Mouse (Mus musculus) mouse embryonic stem cell (cell line): Measurements from ENCODE around the gene Cfap58.

Experiments
- in situ Hi-C, 2 experiments: fragments of 300-500 bp; cut with MboI; formaldehyde crosslinking; loops; 1 replicate in 1 of 2; 3 replicates in 1 of 2; pipeline ENCODE4 v1.14.3; 2019 to 2020; ENCODE audit warnings: low sequenced_read_pairs in 2 of 2, low pct_unique_long_range_greater_than_20kb in 1 of 2, mixed read lengths in 1 of 2; ENCODE audit not compliant: unreplicated experiment in 1 of 2

Cfap58 gene

GRCm38 (mm10) chr19:47913344-47913743 is 24.1 kb upstream of the Cfap58 start:
- in situ Hi-C loops = no loop called here

DNA sequence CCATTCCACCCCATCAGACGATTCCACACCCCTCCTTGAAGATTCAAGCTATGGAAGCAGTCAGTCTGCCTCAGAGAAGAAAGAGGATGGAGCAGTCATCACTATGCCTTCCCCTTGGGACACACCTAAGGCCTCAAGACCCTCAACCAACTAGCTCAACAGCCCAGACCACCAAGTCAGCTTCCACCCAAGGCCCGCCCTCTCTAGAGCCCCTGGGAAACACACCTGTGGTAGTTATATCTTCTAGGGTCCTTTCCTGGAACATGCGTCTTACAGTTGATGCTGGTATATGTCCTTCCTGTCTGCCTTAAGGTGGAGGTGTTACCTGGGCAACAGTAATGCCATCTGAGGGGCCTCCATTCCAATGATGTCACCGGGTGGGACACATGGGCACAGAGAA is 23.3 kb upstream of the Cfap58 start:
- in situ Hi-C loops = no loop called here

DNA sequence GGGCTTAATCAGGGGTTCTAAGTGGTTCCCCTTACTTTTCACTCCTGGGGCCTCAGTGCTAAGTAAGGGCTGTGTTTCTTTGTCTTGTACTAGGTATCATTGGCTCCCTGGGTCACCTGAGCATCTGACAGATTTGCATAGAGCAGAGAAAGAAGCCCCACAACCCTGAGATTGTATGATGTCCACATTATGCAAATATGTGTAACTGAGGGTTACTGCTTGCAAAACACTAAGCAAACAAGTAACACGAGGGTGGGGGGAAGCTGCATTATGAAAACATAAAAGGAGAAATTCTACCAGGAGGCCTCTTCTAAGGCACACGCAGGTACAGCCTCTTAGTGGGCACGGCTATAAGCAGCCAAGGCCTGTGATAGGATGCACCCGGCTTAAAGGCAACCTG is 22.2 kb upstream of the Cfap58 start:
- in situ Hi-C loops = no loop called here

DNA sequence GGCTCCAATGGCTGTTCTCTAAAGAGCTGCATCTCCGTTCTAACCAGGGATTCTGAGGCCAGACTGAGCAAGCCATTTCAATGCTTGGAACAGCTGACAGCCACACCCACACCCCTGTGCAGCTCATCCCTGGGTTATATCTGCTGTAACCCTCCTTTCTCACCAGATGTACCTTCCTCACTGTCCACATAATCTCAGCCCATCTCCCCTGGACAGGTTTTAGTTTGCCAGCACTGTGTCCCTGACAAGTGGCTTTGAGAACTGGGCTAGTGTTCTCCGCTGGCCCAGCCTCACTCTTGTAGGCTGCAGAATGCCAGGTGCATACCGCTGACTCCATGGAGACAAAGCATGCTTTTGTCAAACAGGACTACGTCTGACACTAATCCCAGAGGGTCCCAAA is 20.1 kb upstream of the Cfap58 start:
- in situ Hi-C loops = no loop called here

DNA sequence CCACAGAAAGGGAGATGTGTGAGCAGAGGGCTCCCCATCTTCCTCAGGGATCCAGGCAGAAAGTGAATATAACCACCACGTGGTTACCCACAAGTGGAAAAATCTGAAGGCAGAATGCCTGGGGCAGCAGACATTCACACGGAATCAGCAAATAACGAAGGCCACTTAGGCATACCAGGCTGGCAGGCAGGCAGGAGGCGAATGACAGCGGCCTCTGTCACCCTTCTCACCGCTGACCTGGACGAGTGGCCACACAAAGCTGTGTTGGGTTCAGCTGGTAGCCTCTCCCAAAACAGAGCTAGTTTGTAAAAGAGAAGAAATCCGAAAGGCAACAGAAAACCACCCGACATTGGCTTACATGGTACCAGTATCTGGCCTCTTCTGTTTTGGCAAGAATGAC is 19.5 kb upstream of the Cfap58 start:
- in situ Hi-C loops = no loop called here

DNA sequence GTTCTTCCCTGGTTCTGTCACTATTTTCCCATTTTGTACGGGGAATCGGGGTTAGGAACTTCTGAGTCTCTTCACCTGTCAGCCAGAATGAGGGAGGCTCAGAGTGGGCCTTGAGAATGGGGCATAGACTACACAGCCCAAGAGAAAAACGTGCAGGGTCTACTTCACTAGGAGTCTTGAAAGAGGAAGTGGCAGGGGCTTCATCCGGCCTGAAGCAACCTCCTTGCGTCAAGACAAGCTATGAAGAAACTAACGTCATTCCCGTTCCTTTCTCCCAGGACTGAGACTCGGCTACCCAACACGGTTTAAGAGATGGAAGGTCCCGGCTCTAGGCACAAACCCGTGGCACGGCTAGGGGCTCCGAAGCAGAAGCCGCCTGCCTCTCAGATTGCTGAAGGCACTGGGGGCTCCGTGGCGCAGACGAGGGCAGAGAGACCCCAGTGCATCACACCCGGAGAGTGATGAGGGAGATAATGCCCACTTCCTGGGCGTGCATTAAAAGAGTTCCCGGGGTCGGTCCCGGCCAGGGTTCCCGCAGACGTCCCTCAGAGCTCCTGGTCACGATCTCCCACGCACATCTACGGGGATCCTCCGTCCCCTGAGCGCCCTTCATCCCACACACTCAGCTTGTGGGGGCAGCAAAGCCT is 18.9 kb upstream of the Cfap58 start:
- in situ Hi-C loops = no loop called here

DNA sequence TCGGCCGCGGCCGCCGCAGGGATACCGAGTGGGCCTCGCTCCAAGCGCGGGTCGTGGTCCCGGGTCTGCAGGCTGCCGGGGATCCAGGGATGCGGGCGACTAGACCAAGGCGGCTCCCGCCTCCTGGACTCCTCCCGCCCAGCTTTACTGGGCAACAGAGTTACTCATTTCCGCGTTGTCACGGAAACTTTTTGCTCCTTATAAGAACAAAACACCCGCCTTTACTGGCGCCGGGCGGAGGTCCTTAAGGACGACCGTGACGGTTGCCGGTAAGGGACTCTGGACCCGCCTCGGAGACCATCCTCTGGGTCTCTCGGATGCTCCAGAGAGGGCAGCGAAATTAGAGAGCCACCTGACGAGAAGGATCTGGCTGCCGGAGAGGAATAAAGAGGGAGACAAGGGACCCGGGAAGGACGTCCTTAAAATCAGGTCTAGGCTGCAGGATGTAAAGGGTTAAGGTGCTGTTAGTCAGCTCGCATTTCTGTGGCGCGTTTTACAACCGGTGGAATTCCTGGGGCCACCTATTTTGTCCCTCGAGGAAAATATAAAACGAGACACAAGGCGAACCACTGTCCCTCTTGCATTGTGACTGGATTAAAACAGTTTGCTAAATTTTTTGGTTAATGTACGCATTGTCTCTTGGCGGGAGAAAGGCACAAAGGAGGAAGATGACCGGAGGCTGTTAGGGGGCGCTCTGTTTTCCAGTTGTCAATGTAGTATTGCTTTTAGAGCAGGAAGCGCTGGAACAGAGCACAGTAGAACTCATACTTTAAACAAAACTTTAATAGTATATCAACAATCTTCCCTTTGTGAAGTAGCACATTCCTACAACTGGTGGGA is 18.1 kb upstream of the Cfap58 start, which contains the start of the genes Cfap43 and Itprip:
Gene Cfap43, minus strand, starts transcription at position 162 of the 840 bp plus-strand sequence.
Gene Itprip, minus strand, starts transcription at position 174 of the 840 bp plus-strand sequence.
- in situ Hi-C loops = no loop called here

DNA sequence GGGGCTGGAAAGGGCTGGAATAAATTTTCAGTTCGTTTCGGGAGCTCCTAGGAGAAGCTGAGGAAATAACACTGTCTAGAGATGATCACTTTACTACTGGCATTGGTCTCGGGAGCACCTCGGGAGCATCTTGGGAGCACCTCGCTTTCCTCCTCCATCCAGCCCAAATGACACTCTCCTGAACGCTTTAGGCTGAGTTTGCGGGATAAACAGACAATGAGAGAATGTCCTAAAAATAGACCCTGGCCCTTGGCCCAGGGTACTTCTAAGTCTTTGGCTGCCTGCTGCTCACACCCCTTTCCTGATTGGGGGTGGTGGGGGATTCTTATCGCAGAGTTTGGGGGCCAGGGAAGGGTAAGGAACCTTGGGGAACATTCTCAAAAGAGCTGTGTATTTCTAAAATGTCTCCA is 17.5 kb upstream of the Cfap58 start:
- in situ Hi-C loops = no loop called here

- in situ Hi-C loops = no loop called here
Observed at GRCm38 (mm10) chr19:47925819-47926218, 11.7 kb upstream of the Cfap58 start.

DNA sequence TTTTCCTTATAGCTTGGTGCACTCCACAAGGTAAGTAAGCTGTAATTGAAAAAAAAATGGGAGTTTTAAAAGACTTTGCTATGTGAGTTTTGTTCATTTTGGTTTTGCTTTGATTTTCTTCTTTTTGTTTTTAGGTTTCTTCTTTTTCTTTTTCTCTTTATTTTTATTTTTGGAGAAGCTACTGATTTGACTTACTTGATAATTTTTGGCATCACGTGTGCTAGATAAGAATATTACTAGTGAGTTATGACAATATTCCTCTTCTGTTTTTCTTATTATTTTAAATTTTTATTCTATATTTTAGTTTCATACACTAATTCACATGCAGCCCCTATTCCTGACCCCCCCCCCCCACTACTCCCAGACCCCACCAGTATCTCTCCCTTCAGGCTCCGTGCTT is 10.4 kb upstream of the Cfap58 start:
- in situ Hi-C loops = no loop called here

- in situ Hi-C loops = no loop called here
Observed at GRCm38 (mm10) chr19:47929043-47929442, 8.4 kb upstream of the Cfap58 start.

- in situ Hi-C loops = no loop called here
Observed at GRCm38 (mm10) chr19:47931982-47932638, 5.4 kb upstream of the Cfap58 start.

DNA sequence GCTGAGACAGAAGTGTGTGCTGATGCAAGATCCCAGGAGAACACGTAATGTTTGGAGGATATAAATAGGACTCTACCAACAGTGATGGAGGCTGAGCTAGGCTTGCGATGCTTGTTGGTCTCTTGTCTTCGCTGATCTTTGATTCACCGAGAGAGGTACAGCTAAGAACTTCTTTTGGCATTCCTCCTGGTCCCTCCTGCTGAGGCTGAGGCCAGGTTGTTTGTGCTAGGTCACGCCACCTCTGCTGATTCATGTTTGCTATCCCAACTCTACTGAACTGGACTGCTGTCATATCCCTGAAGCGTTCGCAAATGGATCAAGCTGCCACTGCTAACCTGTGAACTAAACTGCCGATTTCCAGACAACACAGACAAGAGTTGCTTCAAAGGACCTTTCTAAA is 3.3 kb upstream of the Cfap58 start:
- in situ Hi-C loops = no loop called here

DNA sequence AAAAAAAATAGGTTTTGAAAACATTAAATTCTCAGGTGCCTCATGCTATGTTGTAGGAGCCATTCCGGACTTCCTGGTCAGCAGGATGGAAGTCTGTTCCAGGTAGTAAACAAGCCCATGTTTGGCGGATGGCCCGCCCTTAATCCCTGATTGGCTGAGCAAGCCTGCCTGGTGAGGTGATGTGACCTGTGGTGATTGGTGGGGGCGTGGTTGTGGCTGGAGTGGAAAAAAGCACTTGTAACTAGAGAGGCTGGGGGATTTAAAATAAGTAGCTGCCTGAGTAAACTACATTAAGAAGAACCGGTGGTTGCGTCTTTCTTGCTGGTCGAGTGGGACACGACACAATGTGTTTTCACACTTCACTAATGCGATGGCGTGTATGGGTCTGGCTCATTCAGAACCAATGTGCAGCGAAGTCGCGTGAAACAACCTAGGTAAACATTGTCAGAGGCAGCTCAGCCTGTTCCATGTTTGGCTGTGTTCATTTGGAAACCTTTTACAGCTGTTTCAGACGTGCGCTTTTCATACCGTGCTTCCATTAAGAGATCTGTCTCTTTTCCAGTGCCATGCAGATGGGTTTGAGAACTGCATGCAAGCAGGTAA is 2.7 kb upstream of the Cfap58 start:
- in situ Hi-C loops = no loop called here

GRCm38 (mm10) chr19:47935530-47935929 is 1.9 kb upstream of the Cfap58 start:
- in situ Hi-C loops = no loop called here

DNA sequence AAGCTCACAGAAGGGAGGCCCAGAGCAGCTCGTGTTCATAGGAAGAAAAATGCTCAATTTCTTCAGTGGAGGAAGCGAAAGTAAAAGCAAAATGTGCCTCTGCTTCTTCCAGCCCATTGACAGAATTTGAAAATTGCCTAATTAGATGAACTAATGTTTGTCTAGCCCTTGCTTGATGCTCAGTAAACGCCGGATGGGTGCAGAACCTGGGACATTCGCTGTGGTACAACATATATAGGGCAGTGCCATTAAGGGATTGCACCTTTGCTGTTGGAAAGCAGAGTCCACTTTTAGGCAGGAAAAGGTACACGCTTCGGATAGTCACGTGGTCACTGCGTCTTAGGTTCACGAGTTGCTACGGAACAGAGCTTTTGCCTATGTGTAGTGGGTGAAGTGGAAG is 985 bp upstream of the Cfap58 start:
- in situ Hi-C loops = no loop called here

GRCm38 (mm10) chr19:47936938-47937337 is 537 bp upstream of the Cfap58 start:
- in situ Hi-C loops = no loop called here

GRCm38 (mm10) chr19:47939361-47939760 is 1.9 kb downstream of the Cfap58 start:
- in situ Hi-C loops = no loop called here

DNA sequence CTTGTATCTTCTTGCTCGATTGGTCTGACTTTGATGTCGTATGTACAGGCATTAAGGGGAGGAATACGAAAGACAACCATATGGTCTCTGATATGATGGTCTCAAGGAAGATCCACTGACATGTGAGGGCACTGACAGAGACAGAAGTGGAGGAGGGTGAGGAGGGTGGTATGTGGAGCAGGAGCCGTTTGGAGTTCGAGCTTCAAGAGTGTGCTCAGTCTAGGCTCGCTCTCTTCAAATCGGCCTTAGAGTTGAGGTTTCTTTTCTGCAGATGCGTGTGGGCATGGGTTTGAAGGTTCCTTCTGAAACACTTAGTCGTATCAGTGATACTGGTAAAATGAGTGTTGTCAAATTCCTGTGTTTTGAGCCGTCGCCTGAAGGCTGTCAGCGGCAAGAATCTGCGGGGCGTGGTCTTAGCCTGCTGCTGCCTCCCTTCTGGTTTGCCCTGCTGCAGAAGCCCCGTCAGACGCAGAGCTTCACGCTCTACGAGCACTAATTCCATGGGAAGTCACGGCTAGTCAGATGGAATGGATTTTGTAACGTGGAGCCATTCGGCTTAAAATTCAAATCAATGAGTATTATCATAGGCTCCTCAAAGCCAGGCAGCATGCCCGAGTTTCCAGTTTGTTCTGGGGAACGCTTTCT is 9.5 kb downstream of the Cfap58 start:
- in situ Hi-C loops = no loop called here
